Mouse (Mus musculus): Measurements from ENCODE around the gene Stab2.

GRCm38 (mm10) chr10:86796073-86796741 lies 211.6 kb downstream of the Stab2 start:
- TF ChIP-seq CTCF (IDR thresholded peaks at IDR 0.05) = no peak
- no peak for TF ChIP-seq EP300 (IDR thresholded peaks at IDR 0.05)

Measured in lung, postnatal 0 days (tissue).